Mouse (Mus musculus): ENCODE data around the gene D11Wsu47e.
"Not testable (repeated sequence)": the region's sequence is repeated elsewhere in the genome, so short reads cannot be mapped to it uniquely, and the experiment has no call there.

DNA sequence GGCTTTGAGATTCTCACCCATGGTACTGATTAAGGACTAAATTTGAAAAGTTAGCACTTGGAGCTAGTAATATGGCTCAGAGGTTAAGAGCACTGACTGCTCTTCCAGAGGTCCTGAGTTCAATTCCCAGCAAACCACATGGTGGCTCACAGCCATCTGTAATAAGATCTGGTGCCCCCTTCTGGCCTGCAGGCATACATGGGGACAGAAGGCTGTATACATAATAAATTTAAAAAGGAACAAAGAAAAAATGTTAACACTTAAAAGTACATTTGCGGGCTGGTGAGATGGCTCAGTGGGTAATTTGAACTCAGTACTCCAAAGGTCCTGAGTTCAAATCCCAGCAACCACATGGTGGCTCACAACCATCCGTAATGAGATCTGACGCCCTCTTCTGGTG lies 24.0 kb upstream of the D11Wsu47e start:
- TF ChIP-seq CTCF (IDR thresholded peaks at IDR 0.05; ENCODE audit: extremely low read depth, insufficient read length, insufficient replicate concordance, low read depth, low read length); POLR2A (IDR thresholded peaks at IDR 0.05; ENCODE audit: low read depth, low read length): not testable (repeated sequence)

Data from small intestine, adult 2 months (tissue).